Mouse (Mus musculus) hindbrain, embryonic 10.5 days (tissue): ENCODE data around the gene Pax5. TPM values are rescaled to one million over a fixed set of nuclear protein-coding genes. Genes with fewer than 3 reads are reported as not detected.

Experiments
- DNase-seq: peaks from one replicate; pipeline ENCODE4 v3.0.0-alpha.2; 2017; ENCODE audit warnings: low spot score
- H3K27ac ChIP-seq: fragments of 300-500 bp; sonication (generic); 2 replicates; pipeline ENCODE4 v1.5.1; 2016; ENCODE audit warnings: mild to moderate bottlenecking, moderate library complexity
- H3K27me3 ChIP-seq: fragments of 300-500 bp; sonication (generic); 2 replicates; pipeline ENCODE4 v1.6.1; 2016; ENCODE audit warnings: mild to moderate bottlenecking; ENCODE audit not compliant: poor library complexity, insufficient read depth, severe bottlenecking
- H3K36me3 ChIP-seq: fragments of 300-500 bp; sonication (generic); 2 replicates; pipeline ENCODE4 v1.6.1; 2016; ENCODE audit warnings: mild to moderate bottlenecking, moderate library complexity
- H3K4me1 ChIP-seq: fragments of 300-500 bp; sonication (generic); replicated peaks from 2 replicates; pipeline ENCODE4 v1.6.1; 2016; ENCODE audit warnings: mild to moderate bottlenecking
- H3K4me3 ChIP-seq: fragments of 300-500 bp; sonication (generic); 2 replicates; pipeline ENCODE4 v1.5.1; 2016; ENCODE audit warnings: mild to moderate bottlenecking, moderate library complexity
- H3K9me3 ChIP-seq: fragments of 300-500 bp; sonication (generic); 2 replicates; pipeline ENCODE4 v1.6.1; 2016; ENCODE audit warnings: mild to moderate bottlenecking, moderate library complexity
- WGBS: fragments of 180-500 bp; shearing (Covaris S2); methylation state at CpG from one replicate; pipeline ENCODE4 v1.1.7; 2016; 5-methylcytosine and 5-hydroxymethylcytosine counted together
- polyA plus RNA-seq: library from polyadenylated mRNA; unstranded; fragments of >200 nt; fragmentation: Nextera tagmentation; extraction: Ambion mirVana; gene quantifications from 2 replicates; pipeline ENCODE4 v1.2.1, GENCODE M21; 2016

Gene Pax5
- polyA plus RNA-seq, 1 experiment from 2014 or later = 4.4 TPM

DNA sequence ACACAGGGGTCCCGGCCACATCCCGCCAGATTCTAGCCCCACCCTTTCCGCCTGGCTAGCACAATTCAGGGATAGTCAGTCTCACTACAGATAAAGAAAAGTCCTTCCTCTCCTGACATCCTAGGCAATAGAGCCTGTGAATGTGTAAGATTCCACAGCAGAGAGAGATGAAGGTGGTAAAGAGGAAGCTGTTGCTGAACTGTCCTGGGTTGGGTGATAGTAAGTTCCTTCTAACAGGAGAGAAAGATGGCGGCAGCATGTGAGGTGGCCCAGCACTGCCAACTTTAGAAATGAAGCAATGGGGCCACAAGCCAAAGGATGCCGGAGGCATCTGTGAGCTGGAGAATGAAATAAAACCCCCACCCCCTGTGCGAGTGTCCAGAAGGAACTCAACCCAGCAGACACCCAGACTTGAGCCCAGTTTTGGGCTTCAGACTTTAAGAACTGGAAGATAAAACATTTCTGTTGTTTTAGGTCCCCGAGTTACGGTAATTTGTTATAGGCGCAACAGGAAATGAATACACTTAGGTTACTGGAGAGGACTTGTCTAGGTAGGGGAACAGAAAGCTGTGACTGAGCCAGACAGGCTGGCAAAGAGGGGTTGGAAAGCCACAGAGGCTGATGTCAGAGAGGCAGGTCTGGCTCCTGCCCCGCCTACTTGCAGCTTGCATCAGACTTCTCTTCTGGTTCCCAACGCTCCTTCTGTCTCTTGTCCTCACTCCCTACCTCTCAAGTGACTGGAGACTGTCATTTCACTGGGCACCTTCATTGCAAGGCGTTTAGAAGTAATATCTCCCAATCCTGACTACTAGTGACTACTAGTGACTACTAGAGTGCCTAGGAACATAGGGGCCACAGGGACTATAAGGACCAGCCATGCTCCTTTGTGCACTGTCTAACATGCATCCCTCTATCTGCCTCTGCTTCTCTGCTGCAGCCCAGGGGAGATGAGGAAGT is 144.9 kb downstream of the Pax5 start:
- 0 out of 2 replicates have a peak, but pooled peaks cover 14% of the 10 kb centered on the region for H3K36me3 ChIP-seq
- H3K4me1 ChIP-seq = peaks cover 32% of the 10 kb centered on the region
- H3K4me3 ChIP-seq = no peak overlapping the region
- no peaks in the 10 kb centered on the region for H3K9me3 ChIP-seq
- 78% methylated on average over 12 of the region's 12 CpGs for WGBS
- H3K27me3 ChIP-seq = peaks cover 51% of the 10 kb centered on the region
- no peak for DNase-seq
- no peak overlapping the region for H3K27ac ChIP-seq

- Histone ChIP-seq H3K27ac (no peak overlapping the region), H3K27me3 (peaks cover 59% of the 10 kb centered on the region), H3K9me3 (no peaks in the 10 kb centered on the region), H3K4me3 (no peak overlapping the region), H3K4me1 (peaks cover 38% of the 10 kb centered on the region), H3K36me3 (0 out of 2 replicates have a peak, but pooled peaks cover 13% of the 10 kb centered on the region)
- WGBS = 8% methylated on average over 10 of the region's 10 CpGs
- peak; percentile 79 for DNase-seq
Measured at GRCm38 (mm10) chr4:44564602-44565001, 145.7 kb downstream of the Pax5 start.

DNA sequence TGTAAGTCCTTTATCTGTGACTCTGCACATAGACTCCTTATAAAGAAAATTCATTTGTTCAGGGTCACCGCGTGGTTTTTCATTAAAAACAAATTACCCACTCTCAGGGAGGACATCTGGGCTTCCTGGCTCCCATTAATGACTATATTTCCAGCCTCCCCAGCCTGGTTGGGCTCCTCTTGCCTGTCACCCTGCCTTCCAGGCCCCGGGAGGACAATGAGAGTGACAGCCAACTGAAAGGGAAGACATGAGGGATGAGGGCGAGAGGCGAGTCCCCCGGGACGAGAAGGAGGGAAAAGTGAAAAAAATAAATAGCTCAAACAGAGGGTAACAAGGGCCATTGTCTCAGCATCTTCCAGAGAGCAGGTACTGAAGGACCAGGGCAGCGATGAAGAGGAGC is 149.3 kb downstream of the Pax5 start:
- Histone ChIP-seq H3K36me3 (peaks cover 10% of the 10 kb centered on the region), H3K9me3 (no peaks in the 10 kb centered on the region), H3K4me3 (no peak overlapping the region), H3K27ac (peak overlapping the region; percentile 6; the same call in 1 of the 2 replicates), H3K4me1 (peaks cover 60% of the 10 kb centered on the region), H3K27me3 (peaks cover 65% of the 10 kb centered on the region)
- peak; percentile 50 for DNase-seq
- 36% methylated on average over 8 of the region's 8 CpGs for WGBS

GRCm38 (mm10) chr4:44558564-44558955 is 151.7 kb downstream of the Pax5 start:
- Histone ChIP-seq H3K4me1 (peaks cover 55% of the 10 kb centered on the region), H3K4me3 (peak overlapping the region; percentile 53), H3K36me3 (peaks cover 18% of the 10 kb centered on the region), H3K27ac (peak overlapping the region; percentile 81), H3K9me3 (no peaks in the 10 kb centered on the region), H3K27me3 (peaks cover 47% of the 10 kb centered on the region)
- 4% methylated on average over 7 of the region's 7 CpGs for WGBS
- no peak for DNase-seq

GRCm38 (mm10) chr4:44557815-44558563 is 152.3 kb downstream of the Pax5 start:
- no peaks in the 10 kb centered on the region for H3K9me3 ChIP-seq
- peaks cover 55% of the 10 kb centered on the region for H3K4me1 ChIP-seq
- WGBS = 5% methylated on average over 36 of the region's 36 CpGs
- H3K36me3 ChIP-seq = peaks cover 18% of the 10 kb centered on the region
- peak; percentile 85 for DNase-seq
- H3K27ac ChIP-seq = peak overlapping the region; percentile 81
- H3K27me3 ChIP-seq = peaks cover 42% of the 10 kb centered on the region
- peak overlapping the region; percentile 53 for H3K4me3 ChIP-seq

DNA sequence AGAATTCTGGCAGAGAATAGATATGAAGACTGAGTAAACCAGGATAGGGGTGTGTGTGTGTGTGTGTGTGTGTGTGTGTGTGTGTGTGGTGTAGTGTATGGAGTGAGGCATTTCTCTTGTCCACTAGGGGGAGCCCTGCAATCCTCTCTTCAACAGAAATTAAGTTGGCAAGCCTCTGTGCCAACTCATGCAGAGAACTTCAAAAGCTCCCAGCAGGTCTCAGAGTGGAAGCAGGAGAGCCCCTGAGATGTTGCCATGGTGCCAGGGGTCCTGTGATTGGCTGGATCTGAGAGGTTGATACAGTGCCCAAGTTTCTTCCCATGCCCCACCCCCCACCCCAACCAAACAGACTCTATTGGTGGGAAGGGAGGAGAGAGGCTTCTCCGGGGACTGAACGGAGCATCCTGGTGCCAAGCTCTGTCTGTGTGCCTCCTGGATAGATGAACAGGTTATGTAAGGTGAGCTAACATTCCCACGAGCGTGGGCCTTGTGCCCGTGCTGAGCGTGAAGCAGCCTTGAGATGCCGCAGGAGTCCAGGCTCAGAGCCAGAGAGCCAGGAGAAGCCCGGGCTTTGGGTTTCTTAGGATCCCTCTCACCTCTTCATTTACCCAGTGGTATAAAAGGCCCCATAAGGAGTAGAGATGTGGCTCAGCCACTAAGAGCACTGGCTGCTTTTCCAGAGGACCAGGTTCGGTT is 153.6 kb downstream of the Pax5 start:
- no peak overlapping the region for H3K27ac ChIP-seq
- DNase-seq = no peak
- no peak overlapping the region for H3K4me3 ChIP-seq
- H3K36me3 ChIP-seq = peaks cover 18% of the 10 kb centered on the region
- peaks cover 29% of the 10 kb centered on the region for H3K27me3 ChIP-seq
- peaks cover 48% of the 10 kb centered on the region for H3K4me1 ChIP-seq
- WGBS = 94% methylated on average over 9 of the region's 9 CpGs
- no peaks in the 10 kb centered on the region for H3K9me3 ChIP-seq

DNA sequence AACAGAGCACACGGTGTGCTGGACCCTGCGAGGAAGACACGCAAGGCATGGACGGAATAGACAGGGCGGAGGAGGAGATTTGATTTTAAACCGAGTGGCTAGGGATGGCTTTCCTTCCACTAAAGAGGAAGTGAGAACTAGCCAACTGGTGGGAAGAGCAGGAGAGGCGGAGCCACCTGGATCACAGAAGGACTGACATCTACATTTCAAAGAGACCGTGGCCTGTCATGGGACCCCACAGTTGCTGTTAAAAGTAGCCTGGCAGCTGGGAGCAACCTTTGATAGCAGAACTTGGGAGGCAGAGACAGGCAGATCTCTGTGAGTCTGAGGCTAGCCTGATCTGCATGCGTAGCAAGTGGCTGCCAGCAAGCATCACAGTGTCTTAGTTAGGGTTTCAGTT is 154.7 kb downstream of the Pax5 start:
- DNase-seq = no peak
- Histone ChIP-seq H3K4me3 (no peak overlapping the region), H3K27ac (no peak overlapping the region), H3K36me3 (peaks cover 22% of the 10 kb centered on the region), H3K4me1 (peaks cover 36% of the 10 kb centered on the region), H3K9me3 (no peaks in the 10 kb centered on the region), H3K27me3 (peaks cover 25% of the 10 kb centered on the region)
- 85% methylated on average over 9 of the region's 9 CpGs for WGBS

DNA sequence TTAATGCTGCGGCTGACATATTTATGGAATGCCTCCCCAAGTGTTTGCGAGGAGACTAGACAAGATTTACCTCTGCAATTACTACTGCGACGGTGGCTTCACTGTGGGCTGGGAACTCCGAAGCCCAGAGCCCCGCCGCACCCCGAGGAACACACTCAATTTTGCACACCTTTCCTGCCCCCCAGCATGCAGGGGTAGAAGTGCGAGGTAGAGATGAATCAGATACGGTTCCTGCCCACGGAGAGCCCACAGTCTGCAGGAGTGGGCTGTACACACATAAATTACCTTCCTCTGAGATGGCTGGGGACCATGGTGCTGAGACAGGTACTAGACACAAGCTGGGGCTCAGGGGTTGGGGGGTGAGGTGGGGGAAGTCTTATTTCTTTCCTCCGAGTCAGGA is 158.8 kb downstream of the Pax5 start:
- WGBS = 88% methylated on average over 12 of the region's 12 CpGs
- Histone ChIP-seq H3K4me1 (peaks cover 3% of the 10 kb centered on the region; the same call in 1 of the 2 replicates), H3K36me3 (peaks cover 15% of the 10 kb centered on the region), H3K27me3 (peaks cover 2% of the 10 kb centered on the region; the same call in 1 of the 2 replicates), H3K4me3 (no peak overlapping the region), H3K27ac (no peak overlapping the region), H3K9me3 (no peaks in the 10 kb centered on the region)
- no peak for DNase-seq

DNA sequence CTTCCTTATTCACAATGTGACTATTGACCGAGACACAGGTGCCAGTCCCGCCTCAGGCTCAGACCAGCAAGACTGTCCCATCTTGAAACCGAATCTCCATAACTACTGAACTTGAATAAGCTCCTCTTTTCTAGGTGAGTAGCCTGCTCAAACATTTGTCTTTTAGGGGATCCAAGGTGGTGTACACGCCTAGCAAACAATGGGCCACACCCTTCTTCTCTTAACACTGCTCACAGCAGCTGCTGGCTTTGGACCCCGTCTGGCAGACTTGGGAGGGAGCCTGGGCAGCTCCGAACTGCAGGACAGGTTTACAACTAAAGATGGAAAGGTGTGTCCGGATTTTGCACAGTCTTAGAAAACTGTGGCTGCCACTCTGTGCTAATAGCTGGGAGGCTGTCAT is 161.3 kb downstream of the Pax5 start:
- H3K9me3 ChIP-seq = no peaks in the 10 kb centered on the region
- H3K27ac ChIP-seq = no peak overlapping the region
- peaks cover 3% of the 10 kb centered on the region; the same call in 1 of the 2 replicates for H3K4me1 ChIP-seq
- no peak overlapping the region for H3K4me3 ChIP-seq
- H3K36me3 ChIP-seq = 0 out of 2 replicates have a peak, but pooled peaks cover 4% of the 10 kb centered on the region
- DNase-seq = no peak
- H3K27me3 ChIP-seq = peaks cover 4% of the 10 kb centered on the region; the same call in 1 of the 2 replicates
- WGBS = 87% methylated on average over 7 of the region's 7 CpGs

DNA sequence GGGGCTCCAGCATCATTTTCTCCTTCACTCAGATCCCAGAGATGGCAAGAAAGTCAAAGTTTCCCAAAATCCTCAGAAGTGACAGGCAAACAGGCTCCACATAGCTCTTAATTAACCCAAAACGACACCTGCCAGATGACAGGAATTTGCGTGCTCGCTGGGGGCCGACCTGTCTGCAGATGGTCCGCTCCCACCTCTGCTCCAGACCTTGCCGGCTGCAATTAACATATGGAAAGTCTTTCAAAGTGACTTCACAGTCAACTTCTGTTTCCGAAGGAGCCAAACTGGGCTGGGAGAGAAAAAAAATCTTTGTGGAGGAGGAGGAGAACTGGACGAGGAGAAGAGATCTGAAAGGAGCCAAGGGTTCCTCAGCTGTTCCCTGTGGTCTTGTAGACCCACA is 164.6 kb downstream of the Pax5 start:
- H3K4me3 ChIP-seq = no peak overlapping the region
- no peaks in the 10 kb centered on the region for H3K36me3 ChIP-seq
- H3K27ac ChIP-seq = no peak overlapping the region
- WGBS = 37% methylated on average over 8 of the region's 8 CpGs
- H3K9me3 ChIP-seq = no peaks in the 10 kb centered on the region
- DNase-seq = no peak
- no peaks in the 10 kb centered on the region for H3K4me1 ChIP-seq
- H3K27me3 ChIP-seq = peaks cover 4% of the 10 kb centered on the region; the same call in 1 of the 2 replicates

DNA sequence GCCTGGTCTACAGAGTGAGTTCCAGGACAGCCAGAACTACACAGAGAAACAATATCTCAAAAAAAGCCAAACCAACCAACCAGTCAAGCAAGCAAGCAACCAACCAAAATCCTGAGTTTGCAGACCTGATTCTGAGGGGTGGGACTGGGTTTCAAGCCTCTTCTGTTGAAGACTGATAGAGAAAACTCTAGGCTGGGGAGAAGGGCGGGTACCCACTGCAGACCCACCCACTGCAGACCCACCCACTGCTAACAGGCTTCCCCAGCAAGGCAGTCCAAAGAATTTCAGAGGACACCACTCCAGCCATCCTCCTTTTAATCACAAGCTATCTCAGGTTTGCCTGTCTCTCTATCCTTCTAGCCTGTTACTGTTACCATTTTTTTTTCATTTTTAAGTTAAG is 165.8 kb downstream of the Pax5 start:
- Histone ChIP-seq H3K27ac (no peak overlapping the region), H3K9me3 (no peaks in the 10 kb centered on the region), H3K27me3 (peaks cover 4% of the 10 kb centered on the region; the same call in 1 of the 2 replicates), H3K36me3 (no peaks in the 10 kb centered on the region), H3K4me1 (no peaks in the 10 kb centered on the region), H3K4me3 (no peak overlapping the region)
- 85% methylated on average over 1 of the region's 1 CpGs for WGBS
- DNase-seq = no peak

DNA sequence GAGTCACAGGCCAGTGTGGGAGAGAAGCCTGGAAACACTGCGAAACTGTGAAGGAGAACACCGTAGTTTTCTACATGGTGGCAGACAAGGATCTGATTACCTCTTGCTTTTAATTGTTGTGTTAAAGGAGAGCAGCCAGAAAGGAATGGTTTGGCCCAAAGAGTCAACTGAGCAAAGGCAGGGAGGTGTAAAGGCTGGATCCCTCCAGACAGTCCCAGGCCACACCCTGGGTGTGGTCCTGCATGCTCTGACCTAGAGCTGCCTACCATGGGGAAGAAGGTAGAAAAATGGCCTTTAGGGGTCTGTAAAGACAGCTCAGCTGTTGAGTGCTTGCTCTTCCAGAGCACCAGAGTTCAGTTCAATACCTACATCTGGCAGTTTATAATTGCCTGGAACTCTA is 166.4 kb downstream of the Pax5 start:
- Histone ChIP-seq H3K36me3 (no peaks in the 10 kb centered on the region), H3K27me3 (peaks cover 4% of the 10 kb centered on the region; the same call in 1 of the 2 replicates), H3K9me3 (no peaks in the 10 kb centered on the region), H3K4me1 (peaks cover 6% of the 10 kb centered on the region), H3K4me3 (no peak overlapping the region), H3K27ac (no peak overlapping the region)
- 97% methylated on average over 2 of the region's 2 CpGs for WGBS
- DNase-seq = no peak
